Mouse (Mus musculus): Measurements from ENCODE around the gene Olfr285. TPM values are rescaled to one million over a fixed set of nuclear protein-coding genes. Genes with fewer than 3 reads are reported as not detected.
A peak's percentile ranks its signal among the peaks of the same experiment; 100 is the strongest.

Gene Olfr285
- not detected in 2 replicates for total RNA-seq (2017)

DNA sequence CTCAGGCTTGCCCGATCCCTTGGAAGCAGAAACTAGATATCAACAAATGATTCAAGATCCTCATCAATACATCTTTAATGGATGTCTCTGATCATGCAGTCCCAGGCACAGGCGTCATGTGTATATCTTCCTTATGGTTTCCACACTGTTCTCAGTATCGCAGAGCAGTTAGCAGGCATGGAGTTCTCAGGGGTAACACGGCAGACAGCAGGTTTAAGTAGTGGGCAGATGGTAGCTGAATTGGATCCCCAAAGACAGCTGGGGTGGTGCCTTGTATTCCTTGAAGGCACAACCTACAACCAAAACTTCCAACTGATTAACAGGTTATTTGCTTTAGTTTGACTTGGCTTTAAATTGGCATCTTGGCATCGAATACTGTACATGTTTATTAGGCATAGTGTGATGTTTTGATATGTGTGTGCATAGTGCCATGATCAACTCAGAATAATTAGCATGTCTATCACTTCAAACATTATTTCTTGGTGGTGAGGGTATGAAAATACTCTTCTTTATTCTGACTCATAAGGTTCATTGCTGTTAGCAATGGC is at the start of gene Olfr285:
Gene Olfr285 (minus strand): TSS at position 177 of the 548 bp plus-strand sequence.
- no peak for ATAC-seq (replicated peaks; ENCODE audit: low read depth, poor library complexity, severe bottlenecking)

DNA sequence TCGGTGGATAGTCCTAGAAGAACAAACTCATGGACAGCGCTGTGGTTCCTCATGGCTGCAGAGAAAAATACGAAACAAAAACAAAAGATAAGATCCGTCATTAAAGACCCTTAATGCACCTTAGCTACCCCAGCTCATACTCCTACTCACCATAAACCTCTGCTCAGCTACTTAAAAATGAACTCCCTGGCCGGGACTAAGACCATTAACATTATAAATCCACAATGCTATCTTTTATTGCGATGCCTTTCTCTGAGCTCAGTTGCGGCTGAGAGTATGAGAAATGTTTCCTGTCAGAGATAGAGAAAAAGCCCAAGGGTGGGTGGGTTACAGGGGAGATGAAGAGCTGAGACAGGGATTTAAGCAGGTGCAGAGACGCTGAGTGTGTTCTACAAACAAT is 23.7 kb upstream of the Olfr285 start, which contains the start of gene Olfr284:
Gene Olfr284 (minus strand): TSS at position 101 of the 400 bp plus-strand sequence.
- no peak for ATAC-seq (replicated peaks; ENCODE audit: low read depth, poor library complexity, severe bottlenecking)

DNA sequence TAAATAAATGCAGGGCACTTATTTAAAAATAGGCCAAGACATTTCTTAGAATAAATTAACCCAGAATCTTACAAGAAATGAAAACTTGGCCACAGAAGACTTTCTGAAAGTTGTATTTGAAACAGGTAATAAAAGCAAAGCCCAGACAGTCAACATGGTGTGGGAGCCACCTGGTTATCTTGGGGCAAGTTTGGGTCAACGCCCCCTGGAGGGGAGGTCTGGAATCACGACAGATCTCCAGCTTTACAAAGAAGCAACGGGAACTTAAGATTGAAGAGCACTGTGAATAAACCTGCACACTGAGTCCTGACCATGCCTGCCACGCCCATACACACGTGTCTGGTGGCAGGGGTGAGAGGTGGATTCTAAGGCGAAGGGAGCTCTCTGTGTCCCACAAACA is 1.4 kb downstream of the Olfr285 start:
- ATAC-seq (replicated peaks; ENCODE audit: low read depth, poor library complexity, severe bottlenecking) = no peak

DNA sequence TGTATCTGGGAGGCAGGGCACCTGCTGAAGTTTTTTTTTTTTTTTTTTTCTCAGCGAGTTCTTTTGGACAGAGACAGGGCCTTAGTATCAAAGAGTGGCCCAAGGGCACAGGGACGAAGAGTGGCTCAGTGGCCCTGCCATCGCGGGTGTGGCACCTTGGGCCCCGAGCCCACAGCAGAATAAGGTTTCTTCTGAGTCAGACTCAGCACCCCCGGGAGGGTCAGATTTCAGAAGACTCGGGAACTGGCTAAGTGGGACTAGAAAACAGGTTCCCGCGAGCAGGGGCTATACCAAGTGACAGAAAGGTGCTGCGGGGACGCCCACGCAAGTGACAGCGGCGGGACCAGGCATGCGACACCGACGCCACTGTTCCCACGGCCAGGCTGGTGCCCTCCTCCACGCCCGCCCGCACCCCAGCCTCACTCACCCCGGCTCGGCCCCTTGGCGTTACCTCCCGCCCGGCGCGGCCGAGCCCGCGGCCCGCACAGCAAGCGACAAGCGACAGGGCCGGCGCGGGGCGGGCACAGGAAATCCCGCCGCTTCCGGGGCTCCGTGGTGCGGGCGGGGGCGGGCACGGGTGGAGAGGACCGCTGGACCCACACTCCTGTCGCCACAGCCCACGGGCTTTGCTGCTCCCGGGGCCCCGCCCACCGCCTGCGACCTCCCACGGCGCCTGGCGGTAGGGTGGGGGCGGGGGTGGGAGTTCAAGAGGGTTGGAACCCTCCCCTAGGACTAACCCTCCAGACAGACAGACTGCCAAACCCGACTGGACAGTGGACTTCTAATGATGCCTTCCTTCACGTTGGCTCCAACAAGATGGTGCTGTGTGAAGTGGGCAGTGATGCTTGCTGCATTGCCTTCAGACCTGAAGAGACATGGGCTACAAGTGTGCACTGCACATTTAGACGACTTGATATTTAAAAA is 21.3 kb downstream of the Olfr285 start, which contains the start of gene Zfp641:
Gene Zfp641 (minus strand): TSS at position 534 of the 924 bp plus-strand sequence.
- ATAC-seq (replicated peaks; ENCODE audit: low read depth, poor library complexity, severe bottlenecking) = 0 out of 2 replicates have a peak, but pooled peaks have one; percentile 18

DNA sequence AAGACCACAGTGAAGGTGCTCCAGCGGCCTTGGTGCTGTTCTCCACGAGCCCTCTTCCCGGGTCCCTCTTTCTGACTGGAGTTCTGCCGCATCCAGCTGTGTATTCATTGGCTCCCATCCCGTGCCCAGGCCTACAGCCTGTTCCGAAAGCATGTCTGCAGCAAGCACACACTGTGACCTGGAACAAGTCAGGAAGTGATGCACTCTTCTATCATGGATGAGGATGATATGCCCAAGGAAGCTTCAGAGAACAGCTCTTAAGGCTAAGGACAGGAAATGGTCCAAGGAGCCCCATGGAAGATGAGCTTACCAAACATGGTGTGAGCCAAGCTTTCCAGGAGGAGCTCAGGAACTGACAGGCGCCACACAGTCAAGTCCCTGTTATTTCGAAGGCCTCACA is 23.5 kb downstream of the Olfr285 start:
- no peak for ATAC-seq (replicated peaks; ENCODE audit: low read depth, poor library complexity, severe bottlenecking)

DNA sequence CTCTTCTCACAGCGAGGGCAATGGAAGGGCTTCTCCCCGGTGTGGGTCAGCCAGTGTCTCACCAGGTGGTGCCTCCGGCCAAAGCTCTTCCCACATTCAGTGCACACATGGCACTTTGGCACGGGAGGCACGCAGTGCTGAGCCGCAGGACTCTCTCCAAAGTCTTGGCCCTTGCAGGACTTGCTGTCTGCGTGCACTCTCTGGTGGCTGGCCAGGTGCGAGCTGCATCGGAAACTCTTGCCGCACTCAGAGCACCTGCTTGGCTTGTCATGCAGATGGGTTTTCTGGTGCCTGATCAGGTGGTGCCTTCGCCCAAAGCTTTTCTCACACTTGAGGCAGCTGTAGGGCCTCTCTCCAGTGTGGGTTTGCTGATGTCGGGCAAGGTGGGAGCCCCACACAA is 28.6 kb downstream of the Olfr285 start:
- ATAC-seq (replicated peaks; ENCODE audit: low read depth, poor library complexity, severe bottlenecking) = no peak

DNA sequence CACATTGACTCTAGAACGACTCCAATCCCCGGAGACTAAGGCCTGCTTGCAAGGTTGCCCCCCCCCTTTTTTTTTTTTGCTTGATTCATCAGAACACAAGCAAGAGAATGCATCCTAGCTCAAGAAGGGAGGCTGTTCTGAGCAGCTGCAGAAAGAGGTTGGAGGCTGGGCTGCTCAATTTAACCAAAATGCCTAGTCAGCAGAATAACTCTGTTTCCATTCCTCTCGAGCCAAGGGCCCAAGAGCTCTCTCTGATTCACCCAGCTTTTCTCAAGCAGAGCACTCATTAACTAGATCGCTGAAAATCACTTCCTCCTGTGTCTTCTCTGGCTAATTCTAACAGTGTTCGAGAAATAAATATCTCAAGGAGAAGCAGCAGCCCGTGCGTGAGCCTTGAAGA is 30.7 kb downstream of the Olfr285 start:
- ATAC-seq (replicated peaks; ENCODE audit: low read depth, poor library complexity, severe bottlenecking) = no peak

Other genes with a start within 250 kb of the Olfr285 start
- gene Pfkm, start 224.8 kb downstream of the Olfr285 start, total RNA-seq (2017) = 33.3 and 42.2 TPM in 2 replicates
- 53.2 and 56.1 TPM in 2 replicates for gene Senp1, start 223.6 kb downstream of the Olfr285 start, total RNA-seq (2017)
- gene Asb8, start 151.7 kb downstream of the Olfr285 start, total RNA-seq (2017) = 17.7 and 21.9 TPM in 2 replicates
- not detected in 2 replicates for gene Ccdc184, start 150.2 kb downstream of the Olfr285 start, total RNA-seq (2017)
- gene Olfr288, start 121.8 kb downstream of the Olfr285 start, total RNA-seq (2017) = not detected in 2 replicates
- not detected in 2 replicates for gene Gm44579, start 96.4 kb downstream of the Olfr285 start, total RNA-seq (2017)
- not detected in 2 replicates for gene Olfr287, start 96.3 kb downstream of the Olfr285 start, total RNA-seq (2017)
- gene Olfr286, start 82.9 kb downstream of the Olfr285 start, total RNA-seq (2017) = not detected in 2 replicates
- gene H1fnt, start 60.1 kb downstream of the Olfr285 start, total RNA-seq (2017) = not detected in 2 replicates
- gene Zfp641, start 21.2 kb downstream of the Olfr285 start, total RNA-seq (2017) = not detected in 2 replicates
- gene Olfr284, start 23.6 kb upstream of the Olfr285 start, total RNA-seq (2017) = not detected in 2 replicates
- not detected in 2 replicates for gene Olfr283, start 63.6 kb upstream of the Olfr285 start, total RNA-seq (2017)
- gene Olfr282, start 113.9 kb upstream of the Olfr285 start, total RNA-seq (2017) = not detected in 2 replicates
- gene Olfr281, start 135.2 kb upstream of the Olfr285 start, total RNA-seq (2017) = not detected in 2 replicates
- not detected in 2 replicates for gene OR5BS1P, start 152.5 kb upstream of the Olfr285 start, total RNA-seq (2017)
- not detected in 2 replicates for gene Lalba, start 165.4 kb upstream of the Olfr285 start, total RNA-seq (2017)
- gene Olfr279, start 175.0 kb upstream of the Olfr285 start, total RNA-seq (2017) = not detected in 2 replicates
- 57.1 and 63.0 TPM in 2 replicates for gene Kansl2, start 216.9 kb upstream of the Olfr285 start, total RNA-seq (2017)

All from common myeloid progenitor, adult 5-6 weeks (primary cell).